Mouse (Mus musculus): ENCODE measurements around the gene Mef2b.

DNA sequence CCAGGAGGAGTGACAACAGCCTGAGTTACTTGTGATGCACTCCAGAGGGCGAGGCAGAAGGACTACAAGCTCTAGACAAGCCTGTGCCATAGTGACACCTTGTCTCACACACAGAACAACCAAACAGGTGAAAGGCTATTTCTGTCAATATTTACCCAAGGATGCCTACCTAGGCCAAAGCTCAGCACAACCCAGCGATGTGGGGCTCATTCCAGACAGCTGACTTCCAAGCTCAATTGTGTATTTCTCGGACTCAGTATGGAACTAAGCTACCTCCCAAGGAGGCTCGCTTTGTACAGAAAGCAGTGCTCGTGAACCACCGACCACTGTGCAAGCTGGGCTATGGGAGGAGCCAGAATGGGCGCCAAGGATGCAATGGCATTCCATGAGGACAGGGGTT is 58.1 kb downstream of the Mef2b start:
- TF ChIP-seq CTCF (IDR thresholded peaks at IDR 0.05) (no peak), EP300 (IDR thresholded peaks at IDR 0.05) (no peak)

Data from lung, postnatal 0 days (tissue).